Mouse (Mus musculus): ENCODE measurements around the gene Luc7l2. TPM values are rescaled to one million over a fixed set of nuclear protein-coding genes. Genes with fewer than 3 reads are reported as not detected.

Luc7l2 gene
- polyA plus RNA-seq, 1 experiment from 2014 or later, result 36.1 TPM

- Histone ChIP-seq H3K36me3 (peaks cover 61% of the 10 kb centered on the region), H3K4me3 (no peak overlapping the region), H3K4me1 (no peaks in the 10 kb centered on the region), H3K9me3 (replicated peaks) (peaks cover 8% of the 10 kb centered on the region), H3K27me3 (ENCODE audit: low read depth, poor library complexity, severe bottlenecking) (no peaks in the 10 kb centered on the region), H3K27ac (replicated peaks) (no peak overlapping the region)
- WGBS, result 84% methylated on average over 1 of the region's 1 CpGs
- no peak for DNase-seq (ENCODE audit: low spot score)
Measured at GRCm38 (mm10) chr6:38622406-38622805, 71.3 kb downstream of the Luc7l2 start.

DNA sequence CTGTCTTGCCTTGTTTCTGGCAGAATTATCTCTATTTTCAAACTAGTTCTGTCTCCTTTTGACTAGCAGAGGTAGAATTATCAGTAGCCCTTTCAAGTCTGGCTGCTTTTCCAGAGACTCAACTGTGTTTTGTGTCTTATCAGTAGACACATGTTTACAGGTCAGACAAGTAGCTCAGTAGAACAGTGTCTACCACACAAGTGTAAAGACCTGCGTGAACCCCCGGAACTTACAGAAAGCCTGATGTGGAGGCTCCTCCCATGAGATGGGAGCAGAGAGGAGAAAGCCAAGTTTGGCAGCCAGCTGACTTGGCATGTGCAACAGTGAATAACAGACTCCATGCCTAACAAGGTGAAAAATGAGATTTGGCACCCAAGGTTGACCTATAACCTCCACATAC, 72.3 kb downstream of the Luc7l2 start:
- Histone ChIP-seq H3K27me3 (ENCODE audit: low read depth, poor library complexity, severe bottlenecking) (no peaks in the 10 kb centered on the region), H3K36me3 (peaks cover 57% of the 10 kb centered on the region), H3K9me3 (replicated peaks) (no peaks in the 10 kb centered on the region; the same call in 1 of the 2 replicates), H3K4me3 (no peak overlapping the region), H3K4me1 (no peaks in the 10 kb centered on the region), H3K27ac (replicated peaks) (no peak overlapping the region)
- DNase-seq (ENCODE audit: low spot score), result no peak
- WGBS, result 89% methylated on average over 2 of the region's 2 CpGs

DNA sequence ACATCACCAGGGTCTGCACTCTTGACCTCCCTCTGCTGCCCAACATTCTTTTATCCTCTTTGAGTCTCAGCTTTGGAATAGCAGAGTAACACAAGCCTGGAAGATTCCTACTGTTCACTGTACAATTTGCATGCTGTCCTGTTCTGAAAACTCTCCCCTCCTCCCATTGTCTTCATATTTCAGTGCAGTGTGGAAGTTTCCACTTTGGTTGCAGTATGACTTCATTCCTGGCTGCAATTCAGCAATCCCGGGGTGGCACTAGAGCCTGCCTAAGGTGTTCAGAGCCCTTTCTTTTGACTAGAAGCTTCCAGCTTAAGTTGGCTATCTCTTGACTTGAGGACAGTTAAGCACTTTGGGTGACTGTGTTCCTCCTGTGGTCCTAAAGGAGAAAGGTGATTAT, 73.3 kb downstream of the Luc7l2 start:
- Histone ChIP-seq H3K4me1 (no peaks in the 10 kb centered on the region), H3K27me3 (ENCODE audit: low read depth, poor library complexity, severe bottlenecking) (no peaks in the 10 kb centered on the region), H3K4me3 (no peak overlapping the region), H3K36me3 (peaks cover 47% of the 10 kb centered on the region), H3K9me3 (replicated peaks) (no peaks in the 10 kb centered on the region), H3K27ac (replicated peaks) (no peak overlapping the region)
- 93% methylated on average over 1 of the region's 1 CpGs for WGBS
- DNase-seq (ENCODE audit: low spot score), result no peak

DNA sequence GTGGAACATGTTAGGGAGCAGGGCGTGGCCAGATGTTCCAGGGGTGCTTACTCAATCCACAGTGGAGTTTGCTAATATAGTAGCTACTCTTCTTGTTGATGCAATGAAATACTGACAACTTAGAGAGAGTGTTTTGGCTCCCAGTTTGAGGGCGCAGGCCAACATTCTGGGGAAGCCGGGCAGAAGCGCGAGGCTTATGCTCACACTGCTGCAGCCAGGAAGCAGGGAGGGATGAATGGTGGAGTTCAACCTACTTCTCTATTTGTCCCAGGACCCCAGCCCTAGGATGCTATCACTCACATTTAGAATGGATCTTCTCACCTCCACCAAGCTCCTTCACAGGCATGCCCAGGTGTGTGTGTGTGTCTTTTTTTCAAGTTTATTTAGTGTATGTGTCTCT, 75.0 kb downstream of the Luc7l2 start:
- Histone ChIP-seq H3K36me3 (peaks cover 31% of the 10 kb centered on the region), H3K9me3 (replicated peaks) (no peaks in the 10 kb centered on the region), H3K27ac (replicated peaks) (no peak overlapping the region), H3K4me1 (no peaks in the 10 kb centered on the region), H3K4me3 (no peak overlapping the region), H3K27me3 (ENCODE audit: low read depth, poor library complexity, severe bottlenecking) (no peaks in the 10 kb centered on the region)
- 94% methylated on average over 5 of the region's 5 CpGs for WGBS
- DNase-seq (ENCODE audit: low spot score), result no peak

DNA sequence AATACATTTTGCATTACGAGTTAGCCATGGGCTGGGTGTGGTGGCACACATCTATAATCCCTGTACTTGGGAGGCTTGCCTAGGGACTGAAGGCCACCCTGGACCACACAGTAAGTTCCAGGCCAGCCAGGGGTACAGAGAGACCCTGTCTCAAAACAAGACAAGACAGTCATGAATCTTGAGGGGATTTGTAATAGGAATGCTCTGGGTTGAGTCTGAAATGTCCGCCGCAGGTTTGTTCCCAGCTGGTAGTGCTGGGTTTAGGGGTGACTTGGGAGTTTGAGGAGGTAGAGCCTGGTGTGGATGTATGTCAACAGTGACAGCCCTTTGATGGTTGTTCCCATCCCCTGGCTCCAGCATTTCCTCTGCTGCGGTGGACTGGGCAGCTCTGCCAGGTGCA, 75.9 kb downstream of the Luc7l2 start:
- no peak overlapping the region for H3K4me3 ChIP-seq
- H3K9me3 ChIP-seq (replicated peaks), result no peaks in the 10 kb centered on the region
- DNase-seq (ENCODE audit: low spot score), result no peak
- WGBS, result 95% methylated on average over 4 of the region's 4 CpGs
- no peak overlapping the region for H3K27ac ChIP-seq (replicated peaks)
- H3K36me3 ChIP-seq, result peaks cover 27% of the 10 kb centered on the region
- no peaks in the 10 kb centered on the region for H3K4me1 ChIP-seq
- H3K27me3 ChIP-seq (ENCODE audit: low read depth, poor library complexity, severe bottlenecking), result 0 out of 2 replicates have a peak, but pooled peaks cover under 1% of the 10 kb centered on the region

DNA sequence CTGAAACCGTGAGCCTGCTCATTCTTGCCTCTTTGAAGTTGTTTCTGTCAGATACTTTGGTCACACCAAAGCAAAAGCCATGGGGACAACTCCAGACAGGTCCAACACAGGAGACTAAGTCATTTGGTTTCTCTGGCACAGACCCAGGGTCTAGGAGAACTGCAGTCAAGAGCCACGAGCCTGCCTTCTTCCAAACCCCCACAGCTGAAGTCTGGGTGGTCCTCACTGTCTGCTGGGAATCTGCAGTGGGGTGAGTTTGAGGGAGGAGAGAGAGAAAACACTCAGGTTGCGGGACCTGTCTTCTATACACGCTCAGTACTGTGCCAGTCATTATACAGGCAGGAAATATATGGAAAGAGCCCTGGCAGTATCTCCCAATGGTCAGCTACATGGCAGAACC, 76.4 kb downstream of the Luc7l2 start:
- Histone ChIP-seq H3K4me3 (no peak overlapping the region), H3K4me1 (no peaks in the 10 kb centered on the region), H3K27me3 (ENCODE audit: low read depth, poor library complexity, severe bottlenecking) (peaks cover 4% of the 10 kb centered on the region; the same call in 1 of the 2 replicates), H3K9me3 (replicated peaks) (no peaks in the 10 kb centered on the region), H3K27ac (replicated peaks) (no peak overlapping the region), H3K36me3 (peaks cover 23% of the 10 kb centered on the region)
- peak; percentile 5 for DNase-seq (ENCODE audit: low spot score)
- WGBS, result 89% methylated on average over 4 of the region's 4 CpGs

- Histone ChIP-seq H3K27ac (replicated peaks) (no peak overlapping the region), H3K27me3 (ENCODE audit: low read depth, poor library complexity, severe bottlenecking) (peaks cover 24% of the 10 kb centered on the region), H3K4me3 (no peak overlapping the region), H3K4me1 (no peaks in the 10 kb centered on the region), H3K9me3 (replicated peaks) (no peaks in the 10 kb centered on the region), H3K36me3 (peaks cover 13% of the 10 kb centered on the region)
- peak; percentile 6 for DNase-seq (ENCODE audit: low spot score)
- 96% methylated on average over 1 of the region's 1 CpGs for WGBS
Measured at GRCm38 (mm10) chr6:38629556-38629955, 78.4 kb downstream of the Luc7l2 start.

DNA sequence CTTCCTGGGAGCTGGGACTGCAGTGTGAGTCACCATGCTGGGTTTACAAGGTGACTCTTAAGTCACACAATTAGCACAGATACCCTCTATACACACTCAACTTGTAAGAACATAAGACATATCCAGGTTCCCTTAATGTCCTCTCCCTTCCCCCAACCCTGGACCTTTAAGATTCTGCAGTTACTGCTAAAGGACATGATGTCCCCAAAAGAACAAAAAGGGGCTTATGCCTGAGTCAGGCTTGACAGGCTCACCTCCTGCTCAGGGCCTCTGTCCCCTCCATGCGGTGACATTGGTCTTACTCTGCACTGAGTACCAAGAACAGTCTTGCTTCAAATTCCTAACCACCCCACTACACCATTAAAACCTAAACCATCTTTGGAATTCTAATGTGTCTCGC, 81.7 kb downstream of the Luc7l2 start:
- Histone ChIP-seq H3K4me3 (no peak overlapping the region), H3K9me3 (replicated peaks) (no peaks in the 10 kb centered on the region), H3K36me3 (0 out of 2 replicates have a peak, but pooled peaks cover 5% of the 10 kb centered on the region), H3K4me1 (peaks cover 19% of the 10 kb centered on the region), H3K27ac (replicated peaks) (no peak overlapping the region), H3K27me3 (ENCODE audit: low read depth, poor library complexity, severe bottlenecking) (peaks cover 57% of the 10 kb centered on the region)
- DNase-seq (ENCODE audit: low spot score), result no peak
- 89% methylated on average over 2 of the region's 2 CpGs for WGBS

- peaks cover 19% of the 10 kb centered on the region for H3K4me1 ChIP-seq
- no peak overlapping the region for H3K4me3 ChIP-seq
- no peak for DNase-seq (ENCODE audit: low spot score)
- H3K27ac ChIP-seq (replicated peaks), result no peak overlapping the region
- H3K9me3 ChIP-seq (replicated peaks), result no peaks in the 10 kb centered on the region
- 0 out of 2 replicates have a peak, but pooled peaks cover 3% of the 10 kb centered on the region for H3K36me3 ChIP-seq
- H3K27me3 ChIP-seq (ENCODE audit: low read depth, poor library complexity, severe bottlenecking), result peaks cover 72% of the 10 kb centered on the region
- 81% methylated on average over 8 of the region's 8 CpGs for WGBS
Measured at GRCm38 (mm10) chr6:38634461-38634860, 83.3 kb downstream of the Luc7l2 start.

GRCm38 (mm10) chr6:38635941-38636851, 85.1 kb downstream of the Luc7l2 start:
- Histone ChIP-seq H3K4me3 (peak overlapping the region; percentile 69), H3K36me3 (0 out of 2 replicates have a peak, but pooled peaks cover 3% of the 10 kb centered on the region), H3K9me3 (replicated peaks) (no peaks in the 10 kb centered on the region), H3K4me1 (peaks cover 19% of the 10 kb centered on the region), H3K27me3 (ENCODE audit: low read depth, poor library complexity, severe bottlenecking) (peaks cover 90% of the 10 kb centered on the region), H3K27ac (replicated peaks) (peak overlapping the region; percentile 25)
- WGBS, result 2% methylated on average over 69 of the region's 72 CpGs
- peak; percentile 62 for DNase-seq (ENCODE audit: low spot score)

DNA sequence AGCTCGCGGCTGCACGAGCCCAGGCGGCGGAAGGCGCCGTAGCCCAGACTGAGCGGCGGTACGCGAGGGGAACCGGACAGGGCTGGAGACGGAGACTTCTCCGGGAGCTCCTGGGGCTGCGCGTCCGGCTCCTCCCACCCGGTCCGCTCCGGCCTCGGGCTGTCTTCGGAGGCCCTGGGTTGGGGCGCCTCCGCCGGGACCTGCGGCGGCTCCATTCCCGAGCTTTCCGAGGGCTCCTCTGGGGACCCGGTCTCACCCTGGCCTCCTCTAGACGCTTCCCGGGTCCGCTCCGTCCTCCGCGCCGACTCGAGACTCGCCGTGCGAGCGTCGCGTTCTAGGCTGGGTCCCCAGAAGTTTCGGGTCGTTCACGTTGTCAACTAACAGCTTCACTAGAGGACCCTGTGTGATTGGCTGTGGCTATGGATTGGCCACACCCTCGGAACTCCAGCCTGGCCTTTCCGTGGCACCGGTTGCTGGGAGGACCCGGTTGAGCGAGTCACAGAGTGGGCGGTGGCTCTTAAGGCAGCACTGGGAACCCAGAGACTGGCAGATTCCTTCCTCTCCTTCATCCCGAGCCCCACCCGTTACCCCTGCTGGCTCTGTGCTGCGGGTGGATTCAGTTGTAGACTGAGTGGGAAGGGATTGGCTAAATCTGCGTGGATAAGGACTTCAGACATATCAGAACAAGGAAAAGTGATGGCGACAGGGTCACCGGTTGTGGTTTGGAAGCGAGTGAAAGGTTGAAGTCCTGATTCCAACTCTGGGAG, 85.9 kb downstream of the Luc7l2 start, which contains the start of gene Klrg2:
Gene Klrg2, minus strand, starts transcription at position 391 of the 767 bp plus-strand sequence.
- Histone ChIP-seq H3K27me3 (ENCODE audit: low read depth, poor library complexity, severe bottlenecking) (peaks cover 98% of the 10 kb centered on the region), H3K27ac (replicated peaks) (peak within 1 kb of the TSS; percentile 25), H3K4me3 (peak within 1 kb of the TSS; percentile 69), H3K9me3 (replicated peaks) (no peaks in the 10 kb centered on the region), H3K4me1 (peaks cover 19% of the 10 kb centered on the region), H3K36me3 (0 out of 2 replicates have a peak, but pooled peaks cover 3% of the 10 kb centered on the region)
- peak; percentile 68 for DNase-seq (ENCODE audit: low spot score)
- WGBS, result 2% methylated on average over 60 of the region's 60 CpGs

DNA sequence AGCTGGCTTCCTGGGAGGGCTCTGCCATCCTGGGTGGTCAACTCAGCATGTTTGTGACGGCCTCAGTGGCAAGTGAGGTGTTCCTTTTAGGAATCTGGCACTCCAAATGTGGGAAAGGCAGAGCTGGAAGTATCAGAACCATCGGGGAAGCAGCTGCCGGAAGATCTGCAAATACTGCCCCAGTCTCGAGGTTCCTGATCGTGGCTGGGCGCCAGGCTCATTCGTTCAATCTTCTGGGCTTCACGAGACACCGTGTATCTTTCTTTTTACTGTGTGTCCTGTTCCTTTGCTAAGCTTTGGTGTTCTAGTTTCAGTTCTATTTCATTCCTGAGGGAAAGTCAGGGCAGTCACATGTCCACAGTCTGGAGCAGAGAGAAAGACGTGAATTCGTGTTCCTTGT, 89.3 kb downstream of the Luc7l2 start:
- peaks cover 72% of the 10 kb centered on the region for H3K27me3 ChIP-seq (ENCODE audit: low read depth, poor library complexity, severe bottlenecking)
- no peaks in the 10 kb centered on the region for H3K36me3 ChIP-seq
- no peak overlapping the region for H3K27ac ChIP-seq (replicated peaks)
- H3K9me3 ChIP-seq (replicated peaks), result no peaks in the 10 kb centered on the region
- H3K4me1 ChIP-seq, result peaks cover 19% of the 10 kb centered on the region
- 83% methylated on average over 11 of the region's 11 CpGs for WGBS
- no peak for DNase-seq (ENCODE audit: low spot score)
- no peak overlapping the region for H3K4me3 ChIP-seq
